Mouse (Mus musculus): ENCODE measurements around the gene Iqgap2. TPM values are rescaled to one million over a fixed set of nuclear protein-coding genes. Genes with fewer than 3 reads are reported as not detected.

Gene Iqgap2
- total and polyA plus RNA-seq, 3 experiments, result 0.08 to 0.14 (median 0.11) TPM

GRCm38 (mm10) chr13:95671108-95671897 is 220.4 kb downstream of the Iqgap2 start:
- in situ Hi-C loops (cut with MboI; ENCODE audit: low pct_ligation_motif_present, low pct_unique_long_range_greater_than_20kb, low sequenced_read_pairs), result no loop called here
- no peak for DNase-seq (ENCODE audit: extremely low read depth)
- Histone ChIP-seq H3K27me3 (replicated peaks) (no peaks in the 10 kb centered on the region), H3K9me3 (replicated peaks; ENCODE audit: low read length) (no peaks in the 10 kb centered on the region), H3K4me3 (replicated peaks in 1 of 3; ENCODE audit: low read depth in 2 of 3, low read length in 2 of 3, poor library complexity in 1 of 3) (no peak overlapping the region), H3K27ac (ENCODE audit: insufficient read depth, low read depth) (no peak overlapping the region), H3K36me3 (replicated peaks in 1 of 2; ENCODE audit: control insufficient read depth in 1 of 2, insufficient read depth in 1 of 2, low read length in 1 of 2) (no peaks in the 10 kb centered on the region), H3K4me1 (ENCODE audit: control insufficient read depth in 1 of 2, insufficient read depth in 2 of 2) (no peaks in the 10 kb centered on the region), H3K4me2 (ENCODE audit: insufficient read depth, low read depth, poor library complexity, severe bottlenecking) (no peak overlapping the region), H3K79me2 (replicated peaks; ENCODE audit: control insufficient read depth, extremely low read depth, insufficient read depth, poor library complexity, severe bottlenecking) (no peaks in the 10 kb centered on the region), H3K9ac (ENCODE audit: insufficient read depth, low read depth) (no peak overlapping the region)
- dilution Hi-C loops (cut with MboI; ENCODE audit: extremely low pct_ligation_motif_present, extremely low pct_unique_long_range_greater_than_20kb, low sequenced_read_pairs), result no loop called here
- TF ChIP-seq RAD21 (IDR thresholded peaks at IDR 0.05; ENCODE audit: low read depth, low read length) (no peak), ZKSCAN1 (IDR thresholded peaks at IDR 0.05; ENCODE audit: borderline replicate concordance, low read depth, low read length) (no peak), BHLHE40 (IDR thresholded peaks at IDR 0.05; ENCODE audit: low read depth, low read length) (no peak), E2F4 (IDR thresholded peaks at IDR 0.05; ENCODE audit: insufficient replicate concordance, low read depth, low read length) (no peak), ETS1 (conservative IDR thresholded peaks at IDR 0.05; ENCODE audit: low read depth, low read length) (no peak)

DNA sequence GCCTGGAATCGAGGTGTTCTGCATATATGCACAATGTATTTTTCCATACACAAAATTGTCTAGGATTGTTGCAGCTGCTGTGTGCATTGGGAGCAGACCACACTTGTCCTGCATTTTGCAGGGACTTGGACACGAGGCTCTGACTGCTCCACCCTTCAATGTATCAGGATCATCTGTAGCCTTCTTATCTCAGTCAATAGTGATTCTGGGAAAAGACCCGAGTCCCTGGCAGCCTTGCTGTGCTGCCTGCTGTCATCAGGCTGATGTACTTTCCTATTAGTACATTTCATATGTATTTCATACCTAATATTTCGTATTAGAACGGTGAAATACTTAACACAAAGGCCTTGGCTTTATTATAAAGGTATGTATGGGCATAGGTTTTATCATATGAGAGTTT is 221.2 kb downstream of the Iqgap2 start:
- in situ Hi-C loops (cut with MboI; ENCODE audit: low pct_ligation_motif_present, low pct_unique_long_range_greater_than_20kb, low sequenced_read_pairs), result no loop called here
- no peaks in the 10 kb centered on the region for H3K27me3 ChIP-seq (replicated peaks)
- no peak overlapping the region for H3K4me2 ChIP-seq (ENCODE audit: insufficient read depth, low read depth, poor library complexity, severe bottlenecking)
- DNase-seq (ENCODE audit: extremely low read depth), result no peak
- H3K79me2 ChIP-seq (replicated peaks; ENCODE audit: control insufficient read depth, extremely low read depth, insufficient read depth, poor library complexity, severe bottlenecking), result no peaks in the 10 kb centered on the region
- H3K9me3 ChIP-seq (replicated peaks; ENCODE audit: low read length), result no peaks in the 10 kb centered on the region
- no peak overlapping the region for H3K27ac ChIP-seq (ENCODE audit: insufficient read depth, low read depth)
- H3K4me1 ChIP-seq (ENCODE audit: control insufficient read depth in 1 of 2, insufficient read depth in 2 of 2), result no peaks in the 10 kb centered on the region
- no peak overlapping the region for H3K4me3 ChIP-seq (replicated peaks in 1 of 3; ENCODE audit: low read depth in 2 of 3, low read length in 2 of 3, poor library complexity in 1 of 3)
- H3K36me3 ChIP-seq (replicated peaks in 1 of 2; ENCODE audit: control insufficient read depth in 1 of 2, insufficient read depth in 1 of 2, low read length in 1 of 2), result no peaks in the 10 kb centered on the region
- TF ChIP-seq RCOR1 (conservative IDR thresholded peaks at IDR 0.05; ENCODE audit: low read depth, low read length) (no peak), HCFC1 (IDR thresholded peaks at IDR 0.05; ENCODE audit: low read depth, low read length) (no peak), MAFK (IDR thresholded peaks at IDR 0.05; ENCODE audit: insufficient replicate concordance, low read length) (no peak), KAT2A (IDR thresholded peaks at IDR 0.05; ENCODE audit: insufficient replicate concordance, low read length) (no peak), TCF12 (IDR thresholded peaks at IDR 0.05; ENCODE audit: low read depth, low read length) (no peak), MAX (IDR thresholded peaks at IDR 0.05; ENCODE audit: low read length) (no peak), PAX5 (IDR thresholded peaks at IDR 0.05; ENCODE audit: low read length) (no peak)
- dilution Hi-C loops (cut with MboI; ENCODE audit: extremely low pct_ligation_motif_present, extremely low pct_unique_long_range_greater_than_20kb, low sequenced_read_pairs), result no loop called here
- no peak overlapping the region for H3K9ac ChIP-seq (ENCODE audit: insufficient read depth, low read depth)

DNA sequence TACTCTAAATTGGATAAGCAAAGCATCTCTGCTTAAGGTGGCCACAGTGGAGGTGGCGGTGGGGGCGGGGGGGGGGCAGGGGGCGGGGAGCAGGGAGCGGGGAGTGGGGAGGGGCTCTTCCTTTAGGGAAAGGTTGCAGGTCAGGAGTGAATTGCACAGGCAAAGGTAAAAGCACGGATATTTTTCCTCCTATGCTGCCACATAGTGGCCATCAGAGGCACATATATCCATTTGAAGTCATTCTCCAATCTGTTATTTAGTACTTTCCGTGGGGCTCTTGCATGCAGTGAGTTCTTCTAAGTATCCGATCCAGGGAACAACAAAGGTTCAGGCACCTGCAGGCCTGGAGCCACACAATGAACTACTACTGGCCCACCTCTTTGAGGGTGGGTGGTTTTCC is 224.5 kb downstream of the Iqgap2 start:
- no peak overlapping the region for H3K9ac ChIP-seq (ENCODE audit: insufficient read depth, low read depth)
- no peak overlapping the region for H3K4me3 ChIP-seq (replicated peaks in 1 of 3; ENCODE audit: low read depth in 2 of 3, low read length in 2 of 3, poor library complexity in 1 of 3)
- no peaks in the 10 kb centered on the region for H3K9me3 ChIP-seq (replicated peaks; ENCODE audit: low read length)
- in situ Hi-C loops (cut with MboI; ENCODE audit: low pct_ligation_motif_present, low pct_unique_long_range_greater_than_20kb, low sequenced_read_pairs), result no loop called here
- H3K36me3 ChIP-seq (replicated peaks in 1 of 2; ENCODE audit: control insufficient read depth in 1 of 2, insufficient read depth in 1 of 2, low read length in 1 of 2), result no peaks in the 10 kb centered on the region
- no peak overlapping the region for H3K4me2 ChIP-seq (ENCODE audit: insufficient read depth, low read depth, poor library complexity, severe bottlenecking)
- H3K4me1 ChIP-seq (ENCODE audit: control insufficient read depth in 1 of 2, insufficient read depth in 2 of 2), result no peaks in the 10 kb centered on the region
- dilution Hi-C loops (cut with MboI; ENCODE audit: extremely low pct_ligation_motif_present, extremely low pct_unique_long_range_greater_than_20kb, low sequenced_read_pairs), result no loop called here
- no peak overlapping the region for H3K27ac ChIP-seq (ENCODE audit: insufficient read depth, low read depth)
- H3K27me3 ChIP-seq (replicated peaks), result no peaks in the 10 kb centered on the region
- H3K79me2 ChIP-seq (replicated peaks; ENCODE audit: control insufficient read depth, extremely low read depth, insufficient read depth, poor library complexity, severe bottlenecking), result no peaks in the 10 kb centered on the region
- DNase-seq (ENCODE audit: extremely low read depth), result no peak
- TF ChIP-seq TCF12 (IDR thresholded peaks at IDR 0.05; ENCODE audit: low read depth, low read length) (no peak), ZMIZ1 (IDR thresholded peaks at IDR 0.05; ENCODE audit: low read depth, low read length) (no peak), USF1 (IDR thresholded peaks at IDR 0.05; ENCODE audit: low read depth, low read length) (no peak), MAZ (IDR thresholded peaks at IDR 0.05; ENCODE audit: low read depth, low read length) (no peak), MYC (IDR thresholded peaks at IDR 0.05; ENCODE audit: low read depth, low read length) (no peak), HCFC1 (IDR thresholded peaks at IDR 0.05; ENCODE audit: low read depth, low read length) (no peak), RAD21 (IDR thresholded peaks at IDR 0.05; ENCODE audit: low read depth, low read length) (peak; percentile 56), TBP (conservative IDR thresholded peaks at IDR 0.05; ENCODE audit: low read depth, low read length) (no peak), PAX5 (IDR thresholded peaks at IDR 0.05; ENCODE audit: low read length) (no peak), IRF4 (IDR thresholded peaks at IDR 0.05; ENCODE audit: low read depth, low read length) (no peak), SMC3 (IDR thresholded peaks at IDR 0.05; ENCODE audit: low read depth, low read length) (peak; percentile 71), ELF1 (IDR thresholded peaks at IDR 0.05; ENCODE audit: low read depth, low read length) (no peak), EP300 (IDR thresholded peaks at IDR 0.05; ENCODE audit: low read length) (no peak), GABPA (IDR thresholded peaks at IDR 0.05; ENCODE audit: insufficient replicate concordance, low read depth, low read length) (no peak), JUND (conservative IDR thresholded peaks at IDR 0.05; ENCODE audit: low read depth, low read length) (no peak), ZKSCAN1 (IDR thresholded peaks at IDR 0.05; ENCODE audit: borderline replicate concordance, low read depth, low read length) (no peak), MXI1 (IDR thresholded peaks at IDR 0.05; ENCODE audit: low read depth, low read length) (no peak)
